Mouse (Mus musculus) thymus, adult 2 months (tissue): Measurements from ENCODE around the gene Baiap2.

Source experiments
- CTCF ChIP-seq: fragments of 200-500 bp; IDR thresholded peaks from 2 replicates; pipeline ENCODE4 v1.5.1; 2012; ENCODE audit warnings: mild to moderate bottlenecking, control low read depth, low read length, moderate library complexity, borderline replicate concordance; ENCODE audit not compliant: control insufficient read depth, poor library complexity, insufficient read depth; ENCODE audit errors: extremely low read depth
- POLR2A ChIP-seq: fragments of 200-500 bp; IDR thresholded peaks from 2 replicates; pipeline ENCODE4 v1.6.1; 2012; ENCODE audit warnings: mild to moderate bottlenecking, low read length, control low read depth, moderate library complexity; ENCODE audit not compliant: control insufficient read depth, poor library complexity, insufficient read depth; ENCODE audit errors: extremely low read depth

DNA sequence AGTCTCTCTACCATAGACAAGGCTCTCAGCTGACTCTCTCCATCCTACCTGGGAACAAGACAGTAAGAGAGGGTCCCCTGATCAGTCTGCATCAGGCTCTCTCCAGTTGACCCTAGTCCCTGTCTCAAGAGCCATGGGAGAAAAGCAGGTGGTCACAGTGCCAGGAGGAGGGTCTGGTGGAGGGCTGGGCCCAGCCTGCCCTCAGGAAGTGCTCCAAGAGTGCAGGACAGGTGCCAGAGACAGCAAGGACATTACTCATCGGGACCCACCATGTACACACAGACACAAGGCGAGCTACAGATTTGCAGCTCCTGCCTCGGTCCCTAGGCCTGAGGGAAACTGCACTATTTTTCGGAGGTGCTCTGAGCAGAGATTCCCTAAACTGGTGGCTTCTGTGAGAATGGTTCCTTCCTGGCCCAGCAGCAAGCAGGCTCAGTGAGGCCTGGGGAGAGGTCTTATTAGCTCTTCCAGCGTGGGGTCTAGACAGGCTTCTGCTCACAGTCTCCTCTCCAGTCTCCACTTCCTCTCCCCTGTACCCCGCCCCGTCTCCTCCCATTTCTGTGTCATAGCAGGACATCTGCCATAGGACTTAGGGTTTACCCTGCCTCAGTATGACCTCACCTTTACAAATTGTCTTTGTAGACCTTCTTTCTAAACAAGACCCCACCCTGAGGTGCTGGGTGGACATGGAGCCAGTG lies 99.7 kb downstream of the Baiap2 start:
- TF ChIP-seq CTCF, result no peak
- no peak for TF ChIP-seq POLR2A
